Comparison of ENCODE assay signal across 26 mouse cellular contexts in the genomic region with DNA sequence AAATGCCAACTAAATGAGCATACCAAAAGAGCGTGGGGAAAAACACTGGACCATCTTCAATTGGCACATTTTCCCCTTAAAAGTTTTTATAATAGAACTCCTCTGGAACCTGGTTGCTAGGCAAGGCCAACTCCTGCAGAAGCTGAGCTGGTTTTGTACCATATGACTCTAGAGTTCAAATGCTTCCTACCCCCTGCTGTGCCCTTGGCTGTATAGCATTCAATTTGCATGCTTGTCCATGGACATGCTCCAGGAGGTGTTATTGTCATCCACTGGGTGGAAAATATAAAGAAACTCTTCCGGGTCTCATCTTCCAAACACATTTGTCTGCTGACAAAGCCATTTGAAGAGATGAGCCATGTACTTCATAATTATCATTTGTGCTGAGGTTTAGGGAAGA.
"Had no signal": no experiment of that assay in that cellular context is flagged by ENCODE, and none has a peak within 500 bp of the region (broad histone marks: within the 10 kb centered on the region; RNA-seq: fewer than 3 reads in every experiment).

No protein-coding gene starts in this region.

- H3K9me3 ChIP-seq: limb, embryonic 10.5 days; limb, embryonic 13.5 days; liver, embryonic 12.5 days; liver, embryonic 15.5 days; lung, embryonic 15.5 days; megakaryocyte, embryonic 14.5 days; midbrain, embryonic 10.5 days; neural tube, embryonic 12.5 days; neural tube, embryonic 15.5 days had no signal

- H3K27me3 ChIP-seq: limb, embryonic 13.5 days; liver, embryonic 12.5 days; liver, embryonic 15.5 days; lung, embryonic 15.5 days; megakaryocyte, embryonic 14.5 days; neural tube, embryonic 12.5 days; neural tube, embryonic 15.5 days had no signal

- H3K36me3 ChIP-seq: limb, embryonic 10.5 days; limb, embryonic 13.5 days; liver, embryonic 12.5 days; liver, embryonic 15.5 days; midbrain, embryonic 10.5 days; neural tube, embryonic 12.5 days; neural tube, embryonic 15.5 days had no signal

- H3K27ac ChIP-seq: kidney, postnatal 0 days; layer of hippocampus, adult 2 months; left cerebral cortex, adult 2 months; limb, embryonic 10.5 days; limb, embryonic 13.5 days; liver, embryonic 12.5 days; liver, embryonic 15.5 days; lung, embryonic 15.5 days; midbrain, embryonic 10.5 days; neural tube, embryonic 12.5 days; neural tube, embryonic 15.5 days; stomach, postnatal 0 days had no signal

- H3K4me2 ChIP-seq: limb, embryonic 13.5 days; liver, embryonic 12.5 days; liver, embryonic 15.5 days; lung, embryonic 15.5 days; neural tube, embryonic 12.5 days; neural tube, embryonic 15.5 days had no signal

- ATAC-seq: liver, embryonic 12.5 days had no signal

- H3K9ac ChIP-seq: limb, embryonic 13.5 days; liver, embryonic 12.5 days; liver, embryonic 15.5 days; lung, embryonic 15.5 days; neural tube, embryonic 12.5 days; neural tube, embryonic 15.5 days had no signal

- H3K4me1 ChIP-seq: limb, embryonic 13.5 days; liver, embryonic 12.5 days; liver, embryonic 15.5 days; megakaryocyte, embryonic 14.5 days; midbrain, embryonic 10.5 days; neural tube, embryonic 12.5 days; neural tube, embryonic 15.5 days had no signal

- H3K4me3 ChIP-seq: layer of hippocampus, adult 2 months; left cerebral cortex, adult 2 months; limb, embryonic 10.5 days; limb, embryonic 13.5 days; liver, embryonic 12.5 days; liver, embryonic 15.5 days; lung, embryonic 15.5 days; megakaryocyte, embryonic 14.5 days; midbrain, embryonic 10.5 days; neural tube, embryonic 12.5 days; neural tube, embryonic 15.5 days had no signal

- DNase-seq: layer of hippocampus, adult 9-11 months; layer of hippocampus, postnatal 36 days; liver; lung, adult 18-20 months; lung, postnatal 10 days; lung, postnatal 36 days; midbrain, embryonic 14.5 days; right cerebral cortex, adult 18-20 months; right cerebral cortex, postnatal 14 days; right cerebral cortex, postnatal 4 days; thymus, adult 2 months; thymus, postnatal 14 days; thymus, postnatal 4 days had no signal
